Mouse (Mus musculus): Measurements from ENCODE around the gene Glt6d1. TPM values are rescaled to one million over a fixed set of nuclear protein-coding genes. Genes with fewer than 3 reads are reported as not detected.
"Not testable (repeated sequence)": the region's sequence is repeated elsewhere in the genome, so short reads cannot be mapped to it uniquely, and the experiment has no call there.

The Glt6d1 gene
- not detected in 2 replicates for polyA plus RNA-seq (2014; fragmentation: Nextera tagmentation; extraction: Ambion mirVana)

DNA sequence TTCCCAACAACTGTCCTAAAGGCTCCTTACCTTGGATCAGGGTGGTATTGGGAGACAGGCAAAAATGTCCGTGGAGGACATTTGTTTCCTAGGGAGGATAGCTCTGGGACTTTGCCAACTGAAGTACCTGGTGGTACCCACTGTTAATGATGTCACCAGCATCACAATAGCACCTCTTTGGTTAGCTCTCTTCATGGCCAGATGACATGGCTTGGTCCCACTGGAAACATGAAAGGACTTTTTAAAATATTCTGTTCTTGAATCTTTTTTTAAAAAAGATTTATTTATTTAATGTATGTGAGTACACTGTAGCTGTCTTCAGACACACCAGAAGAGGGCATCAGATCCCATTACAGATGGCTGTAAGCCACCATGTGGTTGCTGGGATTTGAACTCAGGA is at the start of gene Glt6d1:
TSS of gene Glt6d1 (minus strand) at position 101 of the 400 bp plus-strand sequence.
- not testable (repeated sequence) for H3K27me3 ChIP-seq (ENCODE audit: control insufficient read depth, insufficient read depth, low read length); H3K4me3 ChIP-seq (ENCODE audit: low read depth, low read length); ATAC-seq (ENCODE audit: insufficient read depth, low FRiP score, low TSS enrichment); H3K9me3 ChIP-seq (ENCODE audit: control insufficient read depth, low read length); H3K4me1 ChIP-seq (ENCODE audit: control insufficient read depth, insufficient read depth, low read length); DNase-seq (ENCODE audit: low spot score); H3K4me2 ChIP-seq (ENCODE audit: low read depth); H3K9ac ChIP-seq (ENCODE audit: low read length); H3K27ac ChIP-seq (ENCODE audit: low read depth, low read length); H3K36me3 ChIP-seq (ENCODE audit: control insufficient read depth, insufficient read depth, low read length)
- 78% methylated on average over 1 of the region's 1 CpGs for WGBS

DNA sequence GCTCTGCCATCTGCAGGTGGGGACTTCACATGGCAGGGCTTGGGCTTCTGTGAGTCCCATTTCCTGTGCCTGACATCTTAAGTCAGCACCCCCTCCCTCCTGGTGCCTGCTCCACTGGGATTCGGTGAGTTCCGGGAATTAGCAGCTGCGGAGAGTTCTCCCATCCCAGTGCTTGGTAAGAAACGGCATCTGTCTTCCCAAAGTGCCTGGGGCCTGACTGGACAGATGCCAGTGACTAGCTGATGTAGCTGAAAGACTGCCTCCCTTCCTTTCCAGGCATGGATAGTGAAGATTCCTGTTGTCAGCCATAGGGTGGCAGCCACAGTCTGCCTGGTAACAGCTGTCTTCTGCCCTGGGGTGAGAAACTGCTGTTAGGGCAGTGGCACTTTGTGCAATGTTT is 49.8 kb upstream of the Glt6d1 start:
- no peaks in the 10 kb centered on the region for H3K9me3 ChIP-seq (ENCODE audit: control insufficient read depth, low read length)
- H3K9ac ChIP-seq (ENCODE audit: low read length), result no peak overlapping the region
- no peak overlapping the region for H3K4me3 ChIP-seq (ENCODE audit: low read depth, low read length)
- no peak for ATAC-seq (ENCODE audit: insufficient read depth, low FRiP score, low TSS enrichment)
- H3K27ac ChIP-seq (ENCODE audit: low read depth, low read length), result no peak overlapping the region
- no peaks in the 10 kb centered on the region for H3K36me3 ChIP-seq (ENCODE audit: control insufficient read depth, insufficient read depth, low read length)
- 0 out of 2 replicates have a peak, but pooled peaks cover 5% of the 10 kb centered on the region for H3K4me1 ChIP-seq (ENCODE audit: control insufficient read depth, insufficient read depth, low read length)
- 15% methylated on average over 4 of the region's 4 CpGs for WGBS
- H3K4me2 ChIP-seq (ENCODE audit: low read depth), result no peak overlapping the region
- DNase-seq (ENCODE audit: low spot score), result peak; percentile 36
- H3K27me3 ChIP-seq (ENCODE audit: control insufficient read depth, insufficient read depth, low read length), result peaks cover 17% of the 10 kb centered on the region

DNA sequence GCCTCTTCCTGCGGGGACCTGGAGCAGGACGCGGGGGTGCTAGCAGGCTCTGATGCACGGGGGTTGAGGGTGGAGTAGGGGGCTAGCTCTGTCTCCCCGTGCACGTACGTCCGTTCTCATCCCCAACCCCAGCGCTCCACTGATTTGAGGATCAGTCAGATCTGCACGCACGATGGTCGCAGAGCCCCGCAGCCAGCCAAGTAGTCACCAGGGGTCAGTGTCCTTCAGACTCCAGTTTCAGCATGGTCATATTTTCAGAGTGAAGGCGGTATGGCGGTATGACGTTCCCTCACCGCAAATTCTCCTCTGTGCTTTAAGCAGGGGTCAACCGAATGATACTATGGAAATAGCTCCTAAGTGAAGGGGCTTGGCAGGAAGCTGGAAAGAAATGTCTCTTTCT is 48.6 kb upstream of the Glt6d1 start:
- no peaks in the 10 kb centered on the region for H3K36me3 ChIP-seq (ENCODE audit: control insufficient read depth, insufficient read depth, low read length)
- H3K27me3 ChIP-seq (ENCODE audit: control insufficient read depth, insufficient read depth, low read length), result peaks cover 17% of the 10 kb centered on the region
- no peaks in the 10 kb centered on the region for H3K9me3 ChIP-seq (ENCODE audit: control insufficient read depth, low read length)
- H3K27ac ChIP-seq (ENCODE audit: low read depth, low read length), result no peak overlapping the region
- no peak for ATAC-seq (ENCODE audit: insufficient read depth, low FRiP score, low TSS enrichment)
- H3K4me1 ChIP-seq (ENCODE audit: control insufficient read depth, insufficient read depth, low read length), result 0 out of 2 replicates have a peak, but pooled peaks cover 5% of the 10 kb centered on the region
- H3K4me2 ChIP-seq (ENCODE audit: low read depth), result peak overlapping the region; percentile 95
- DNase-seq (ENCODE audit: low spot score), result peak; percentile 24
- 4% methylated on average over 18 of the region's 18 CpGs for WGBS
- no peak overlapping the region for H3K9ac ChIP-seq (ENCODE audit: low read length)
- peak overlapping the region; percentile 43 for H3K4me3 ChIP-seq (ENCODE audit: low read depth, low read length)

DNA sequence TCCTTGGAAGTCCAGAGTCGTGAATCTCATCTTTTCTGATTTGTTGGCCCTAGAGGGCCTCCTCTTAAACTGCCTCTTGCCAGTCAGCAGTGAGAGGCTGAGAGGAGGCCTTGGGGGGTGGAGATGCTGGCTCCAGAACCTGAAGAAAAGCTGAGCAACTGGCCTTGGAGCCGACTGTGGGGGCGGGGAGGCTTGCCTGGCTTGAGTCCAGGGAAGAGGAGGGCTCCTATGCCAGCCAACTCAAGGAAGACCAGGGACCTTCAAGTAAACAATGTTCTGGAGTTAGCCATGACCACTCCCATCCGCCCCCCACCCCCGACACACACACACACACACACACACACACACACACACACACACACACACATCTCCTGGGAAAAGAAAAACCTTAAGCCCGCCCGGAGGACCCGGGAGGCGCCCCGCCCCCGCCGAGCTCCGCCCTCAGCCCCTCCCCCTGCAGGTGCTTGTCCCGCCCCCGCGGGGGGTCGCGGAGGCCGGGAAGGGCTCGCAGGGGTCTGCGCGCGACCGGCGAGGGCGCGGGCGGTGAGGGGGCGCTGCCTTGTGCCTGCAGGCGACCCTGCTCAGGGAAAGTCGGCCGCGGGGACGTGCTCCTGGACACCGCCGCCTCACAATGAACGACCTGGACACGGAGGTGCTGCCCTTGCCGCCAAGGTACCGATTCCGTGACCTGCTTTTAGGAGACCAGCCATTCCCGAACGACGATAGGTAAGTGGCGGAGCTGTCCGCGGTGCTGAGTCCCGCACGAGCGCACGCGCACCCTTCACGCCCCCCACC is 47.9 kb upstream of the Glt6d1 start, which contains the start of gene Kcnt1:
TSS of gene Kcnt1 (plus strand) at position 398 of the 795 bp plus-strand sequence.
- H3K9ac ChIP-seq (ENCODE audit: low read length), result peak within 1 kb of the TSS; percentile 39; the same call in 1 of the 2 replicates
- ATAC-seq (ENCODE audit: insufficient read depth, low FRiP score, low TSS enrichment), result no peak

DNA sequence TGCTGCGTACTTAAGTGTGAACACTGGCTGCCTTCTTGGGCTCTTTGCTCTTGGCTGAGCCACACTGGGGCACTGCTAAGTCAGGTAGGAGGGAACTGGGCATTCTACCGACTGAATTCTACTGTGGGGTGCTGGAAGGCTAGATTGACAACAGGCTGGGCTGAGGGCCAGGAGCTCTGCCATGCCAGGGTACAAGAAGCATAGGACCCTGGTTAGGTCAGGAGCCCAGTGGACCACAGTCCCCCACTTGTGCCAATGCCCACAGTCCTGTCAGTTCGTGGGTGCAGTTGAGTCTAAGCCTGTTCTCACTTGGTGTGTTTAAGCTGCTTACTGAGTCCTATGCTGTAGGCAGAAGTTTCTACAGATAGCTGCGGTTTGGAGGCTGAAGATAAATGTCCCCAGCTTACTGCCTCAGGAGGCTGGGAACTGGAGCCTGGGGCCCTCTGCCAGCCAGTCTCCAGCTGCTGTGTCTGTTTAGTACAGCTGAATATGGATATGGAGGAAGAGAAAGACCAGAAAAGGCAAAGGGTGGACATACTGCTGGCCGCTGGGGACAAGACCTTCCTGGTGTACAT is 47.1 kb upstream of the Glt6d1 start:
- 75% methylated on average over 5 of the region's 5 CpGs for WGBS
- no peak overlapping the region for H3K4me2 ChIP-seq (ENCODE audit: low read depth)
- H3K4me1 ChIP-seq (ENCODE audit: control insufficient read depth, insufficient read depth, low read length), result 0 out of 2 replicates have a peak, but pooled peaks cover 5% of the 10 kb centered on the region
- DNase-seq (ENCODE audit: low spot score) (no peak), ATAC-seq (ENCODE audit: insufficient read depth, low FRiP score, low TSS enrichment) (no peak)
- H3K27me3 ChIP-seq (ENCODE audit: control insufficient read depth, insufficient read depth, low read length), result peaks cover 17% of the 10 kb centered on the region
- no peak overlapping the region for H3K27ac ChIP-seq (ENCODE audit: low read depth, low read length)
- no peaks in the 10 kb centered on the region for H3K36me3 ChIP-seq (ENCODE audit: control insufficient read depth, insufficient read depth, low read length)
- no peak overlapping the region for H3K4me3 ChIP-seq (ENCODE audit: low read depth, low read length)
- no peaks in the 10 kb centered on the region for H3K9me3 ChIP-seq (ENCODE audit: control insufficient read depth, low read length)
- no peak overlapping the region for H3K9ac ChIP-seq (ENCODE audit: low read length)

More for the DNA sequence above, 47.9 kb upstream of the Glt6d1 start, which contains the start of gene Kcnt1:
- DNase-seq (ENCODE audit: low spot score), result peak; percentile 44
- Histone ChIP-seq H3K36me3 (ENCODE audit: control insufficient read depth, insufficient read depth, low read length) (no peaks in the 10 kb centered on the region), H3K9me3 (ENCODE audit: control insufficient read depth, low read length) (no peaks in the 10 kb centered on the region), H3K4me2 (ENCODE audit: low read depth) (peak within 1 kb of the TSS; percentile 95), H3K4me3 (ENCODE audit: low read depth, low read length) (peak within 1 kb of the TSS; percentile 43), H3K4me1 (ENCODE audit: control insufficient read depth, insufficient read depth, low read length) (0 out of 2 replicates have a peak, but pooled peaks cover 5% of the 10 kb centered on the region), H3K27ac (ENCODE audit: low read depth, low read length) (no peak within 1 kb of the TSS), H3K27me3 (ENCODE audit: control insufficient read depth, insufficient read depth, low read length) (peaks cover 17% of the 10 kb centered on the region)
- WGBS, result under 1% methylated on average over 36 of the region's 53 CpGs

DNA sequence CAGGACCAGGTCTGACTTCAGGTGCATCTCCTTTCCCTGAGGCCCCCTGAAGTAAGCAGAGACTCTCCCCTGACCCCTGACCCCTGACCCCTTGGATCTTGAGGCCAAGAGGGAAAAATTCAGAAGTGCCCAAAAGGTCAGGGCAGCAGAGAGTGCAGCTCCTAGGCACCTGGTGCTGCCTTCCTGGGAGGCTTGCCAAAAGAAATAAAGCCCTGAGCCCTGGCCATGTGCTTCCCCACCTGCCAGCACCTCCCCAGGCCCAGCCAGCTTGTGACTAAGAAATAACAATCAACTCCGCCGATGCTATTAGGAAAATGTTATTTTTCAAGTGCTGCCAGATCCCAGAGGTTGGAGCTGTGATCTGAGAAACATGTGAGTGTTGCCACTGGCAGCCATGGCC is 46.4 kb upstream of the Glt6d1 start:
- 79% methylated on average over 2 of the region's 2 CpGs for WGBS
- no peak for DNase-seq (ENCODE audit: low spot score)
- Histone ChIP-seq H3K27me3 (ENCODE audit: control insufficient read depth, insufficient read depth, low read length) (peaks cover 17% of the 10 kb centered on the region), H3K27ac (ENCODE audit: low read depth, low read length) (no peak overlapping the region), H3K4me1 (ENCODE audit: control insufficient read depth, insufficient read depth, low read length) (0 out of 2 replicates have a peak, but pooled peaks cover 5% of the 10 kb centered on the region), H3K9ac (ENCODE audit: low read length) (no peak overlapping the region), H3K9me3 (ENCODE audit: control insufficient read depth, low read length) (no peaks in the 10 kb centered on the region), H3K4me2 (ENCODE audit: low read depth) (no peak overlapping the region), H3K36me3 (ENCODE audit: control insufficient read depth, insufficient read depth, low read length) (no peaks in the 10 kb centered on the region), H3K4me3 (ENCODE audit: low read depth, low read length) (no peak overlapping the region)
- no peak for ATAC-seq (ENCODE audit: insufficient read depth, low FRiP score, low TSS enrichment)

DNA sequence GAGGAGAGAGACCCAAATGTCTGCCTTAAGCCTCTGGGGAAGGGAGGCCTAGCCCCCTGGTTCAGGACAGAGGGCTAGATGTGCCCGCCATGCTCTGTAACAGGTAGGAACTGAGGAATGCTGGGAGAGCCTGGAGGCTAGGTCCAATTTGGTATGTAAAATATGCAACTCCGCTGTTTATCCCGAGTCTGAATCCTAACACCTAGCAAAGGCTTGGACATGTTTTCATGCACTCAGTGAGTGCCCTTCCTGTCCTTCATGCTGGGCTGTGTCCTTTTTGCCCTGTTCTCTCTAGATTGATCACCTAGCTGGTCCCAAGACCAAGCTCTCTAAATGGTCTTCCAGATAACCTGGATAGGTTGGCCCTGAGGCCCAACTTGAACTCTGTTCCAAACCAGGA is 44.2 kb upstream of the Glt6d1 start:
- no peak overlapping the region for H3K4me2 ChIP-seq (ENCODE audit: low read depth)
- H3K4me3 ChIP-seq (ENCODE audit: low read depth, low read length), result no peak overlapping the region
- ATAC-seq (ENCODE audit: insufficient read depth, low FRiP score, low TSS enrichment), result no peak
- WGBS, result 86% methylated on average over 3 of the region's 3 CpGs
- peaks cover 15% of the 10 kb centered on the region for H3K27me3 ChIP-seq (ENCODE audit: control insufficient read depth, insufficient read depth, low read length)
- no peak for DNase-seq (ENCODE audit: low spot score)
- H3K9ac ChIP-seq (ENCODE audit: low read length), result no peak overlapping the region
- no peak overlapping the region for H3K27ac ChIP-seq (ENCODE audit: low read depth, low read length)
- 0 out of 2 replicates have a peak, but pooled peaks cover 5% of the 10 kb centered on the region for H3K4me1 ChIP-seq (ENCODE audit: control insufficient read depth, insufficient read depth, low read length)
- H3K36me3 ChIP-seq (ENCODE audit: control insufficient read depth, insufficient read depth, low read length), result no peaks in the 10 kb centered on the region
- no peaks in the 10 kb centered on the region for H3K9me3 ChIP-seq (ENCODE audit: control insufficient read depth, low read length)

DNA sequence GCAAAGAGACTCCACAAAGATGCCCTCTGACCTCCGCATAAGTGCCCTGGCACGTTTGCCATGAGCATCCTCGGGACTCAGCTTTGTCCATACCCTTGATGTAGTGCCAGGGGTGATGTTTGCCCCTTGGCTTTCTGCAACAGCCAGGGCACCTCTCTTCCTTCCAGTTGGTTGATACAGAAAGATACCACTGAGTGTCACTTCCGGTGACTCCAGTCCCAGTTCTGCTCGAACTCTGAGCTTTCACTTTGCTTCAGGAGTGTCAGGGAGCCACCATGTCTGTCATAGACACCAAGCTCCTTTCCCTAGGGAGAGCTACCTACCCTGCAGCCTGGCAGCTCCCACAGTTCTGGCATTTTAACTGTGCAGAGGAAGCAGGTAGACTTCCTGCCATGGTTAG is 38.4 kb upstream of the Glt6d1 start:
- Histone ChIP-seq H3K27ac (ENCODE audit: low read depth, low read length) (no peak overlapping the region), H3K27me3 (ENCODE audit: control insufficient read depth, insufficient read depth, low read length) (no peaks in the 10 kb centered on the region), H3K9ac (ENCODE audit: low read length) (no peak overlapping the region), H3K4me1 (ENCODE audit: control insufficient read depth, insufficient read depth, low read length) (no peaks in the 10 kb centered on the region), H3K4me2 (ENCODE audit: low read depth) (no peak overlapping the region), H3K4me3 (ENCODE audit: low read depth, low read length) (no peak overlapping the region), H3K36me3 (ENCODE audit: control insufficient read depth, insufficient read depth, low read length) (no peaks in the 10 kb centered on the region), H3K9me3 (ENCODE audit: control insufficient read depth, low read length) (no peaks in the 10 kb centered on the region)
- no peak for ATAC-seq (ENCODE audit: insufficient read depth, low FRiP score, low TSS enrichment)
- DNase-seq (ENCODE audit: low spot score), result no peak
- 82% methylated on average over 5 of the region's 5 CpGs for WGBS
